Mouse (Mus musculus) neural tube, embryonic 10.5 days (tissue): Measurements from ENCODE around the gene Myh3.
"Not testable (repeated sequence)": the region's sequence is repeated elsewhere in the genome, so short reads cannot be mapped to it uniquely, and the experiment has no call there.

Experiments
- DNase-seq: peaks from one replicate; pipeline ENCODE4 v3.0.0-alpha.2; 2017; ENCODE audit warnings: low spot score; ENCODE audit errors: extremely low spot score

Myh3 gene

GRCm38 (mm10) chr11:67076781-67077180, 1.3 kb upstream of the Myh3 start:
- DNase-seq = no peak

DNA sequence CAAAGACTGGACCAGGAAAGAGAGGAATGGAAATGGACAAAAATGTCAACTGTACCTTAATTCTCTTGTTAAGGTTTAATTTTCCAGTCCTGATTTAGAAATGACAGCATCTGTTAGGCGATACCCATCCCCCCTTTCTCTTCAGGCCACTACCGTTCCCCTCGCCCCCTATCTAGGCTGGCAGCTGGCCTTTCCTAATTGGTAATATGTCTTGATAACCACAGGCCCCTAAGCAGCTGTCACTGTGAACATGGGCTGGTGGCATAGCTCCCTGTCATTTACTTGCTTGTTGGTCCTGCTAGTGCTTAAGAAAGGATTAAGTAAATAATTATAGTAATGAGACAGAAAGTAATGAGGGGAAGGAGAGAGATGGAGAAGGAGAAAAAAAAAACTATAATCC, 665 bp upstream of the Myh3 start:
- no peak for DNase-seq

- no peak for DNase-seq
These were observed 788 bp downstream of the Myh3 start for GRCm38 (mm10) chr11:67078888-67079287.

- DNase-seq = no peak
These were observed 1.6 kb downstream of the Myh3 start for GRCm38 (mm10) chr11:67079740-67080139.

DNA sequence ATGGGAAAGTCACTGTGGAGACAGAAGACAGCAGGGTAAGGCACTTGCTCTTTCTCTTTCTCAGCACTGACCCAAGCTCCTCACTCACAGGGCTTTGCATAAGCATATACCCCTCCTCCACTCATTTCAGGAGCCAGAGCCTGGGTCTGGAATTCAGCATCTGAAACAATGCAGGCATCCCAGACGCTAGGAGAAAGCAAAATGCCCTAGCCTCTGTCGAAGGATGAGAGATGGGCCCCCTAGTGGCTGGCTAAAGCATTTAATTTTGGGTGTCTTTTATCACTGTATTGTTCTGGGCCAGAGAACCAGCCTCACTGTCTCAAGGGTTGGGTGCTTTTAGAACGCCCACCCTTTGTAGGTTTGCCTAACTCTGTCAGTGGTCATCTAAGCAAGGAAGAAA, 2.1 kb downstream of the Myh3 start:
- DNase-seq = peak; percentile 65

- DNase-seq = peak; percentile 77
These were observed 3.1 kb downstream of the Myh3 start for GRCm38 (mm10) chr11:67081125-67081649.

DNA sequence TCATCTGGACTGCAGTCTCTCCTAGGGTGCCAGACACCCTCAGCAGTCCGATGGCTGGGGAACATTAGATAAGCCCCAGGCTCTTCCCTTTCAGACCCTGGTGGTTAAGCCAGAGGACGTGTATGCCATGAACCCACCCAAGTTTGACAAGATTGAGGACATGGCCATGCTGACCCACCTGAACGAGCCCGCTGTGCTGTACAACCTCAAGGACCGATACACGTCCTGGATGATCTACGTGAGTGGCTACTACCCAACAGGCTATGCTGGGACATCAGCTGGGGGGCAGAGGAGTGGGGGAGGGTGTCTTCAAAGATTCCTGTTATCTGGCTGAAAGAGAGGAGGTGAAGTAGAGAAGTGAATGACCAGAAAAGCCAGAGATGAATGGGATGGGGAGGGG, 4.1 kb downstream of the Myh3 start:
- no peak for DNase-seq

DNA sequence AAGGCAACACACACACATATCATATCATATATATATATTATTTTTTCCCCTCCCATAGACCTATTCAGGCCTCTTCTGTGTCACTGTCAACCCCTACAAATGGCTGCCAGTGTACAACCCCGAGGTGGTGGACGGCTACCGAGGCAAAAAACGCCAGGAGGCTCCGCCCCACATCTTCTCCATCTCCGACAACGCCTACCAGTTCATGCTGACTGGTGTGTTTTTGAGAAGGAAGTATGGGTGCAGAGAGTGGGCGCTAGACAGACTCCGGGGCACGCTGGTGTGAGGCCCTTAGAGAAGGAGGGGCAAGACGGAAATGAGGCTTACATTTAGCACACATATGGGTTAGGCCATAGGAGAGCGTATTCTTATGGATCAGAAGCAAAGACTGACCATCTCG, 4.7 kb downstream of the Myh3 start:
- no peak for DNase-seq

DNA sequence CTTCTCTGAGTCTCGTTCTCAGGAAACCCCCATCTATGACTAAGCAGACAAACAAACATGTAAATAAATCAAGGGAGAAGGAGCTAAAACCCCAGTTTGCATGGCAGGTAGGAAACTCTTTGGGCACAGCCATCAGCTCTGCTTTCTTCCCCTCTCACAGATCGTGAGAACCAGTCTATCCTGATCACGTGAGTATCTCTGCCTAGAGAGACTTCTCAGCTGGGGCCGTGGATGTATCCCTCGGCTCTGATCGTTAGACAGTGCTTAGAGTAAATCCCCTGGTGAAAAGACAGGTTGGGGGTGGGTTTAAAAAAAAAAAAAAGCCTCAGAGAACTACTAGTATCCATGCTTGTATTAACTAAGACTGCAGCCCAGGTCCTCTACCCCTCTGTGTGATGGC, 5.1 kb downstream of the Myh3 start:
- no peak for DNase-seq

DNA sequence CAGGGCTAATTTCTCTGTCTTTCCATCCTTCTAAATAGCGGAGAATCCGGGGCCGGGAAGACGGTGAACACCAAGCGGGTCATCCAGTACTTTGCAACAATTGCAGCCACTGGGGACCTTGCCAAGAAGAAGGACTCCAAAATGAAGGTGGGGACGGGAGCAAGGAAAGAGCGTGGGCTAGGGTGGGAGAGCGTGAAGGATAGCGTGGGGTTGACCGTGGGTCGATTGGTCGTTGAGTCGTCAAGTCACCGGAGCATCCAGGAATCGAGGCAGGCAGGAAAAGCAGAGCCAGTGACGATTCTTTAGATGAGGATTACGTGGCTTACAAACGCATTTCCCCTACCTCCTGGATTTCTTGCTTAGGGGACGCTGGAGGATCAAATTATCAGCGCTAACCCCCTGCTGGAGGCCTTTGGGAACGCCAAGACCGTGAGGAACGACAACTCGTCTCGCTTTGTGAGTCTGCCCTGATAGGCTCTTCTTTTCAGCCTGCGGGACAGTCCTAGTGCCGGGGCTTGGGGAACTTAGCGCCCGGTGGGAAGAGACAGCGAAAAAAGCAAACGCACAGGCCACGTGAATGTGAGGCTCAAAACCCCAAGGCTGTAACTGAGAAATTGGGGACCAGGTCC, 5.7 kb downstream of the Myh3 start:
- DNase-seq = no peak

GRCm38 (mm10) chr11:67085489-67085888, 7.4 kb downstream of the Myh3 start:
- DNase-seq = peak; percentile 68

GRCm38 (mm10) chr11:67086467-67087164, 8.5 kb downstream of the Myh3 start:
- DNase-seq = no peak

GRCm38 (mm10) chr11:67087225-67087624, 9.1 kb downstream of the Myh3 start:
- no peak for DNase-seq

DNA sequence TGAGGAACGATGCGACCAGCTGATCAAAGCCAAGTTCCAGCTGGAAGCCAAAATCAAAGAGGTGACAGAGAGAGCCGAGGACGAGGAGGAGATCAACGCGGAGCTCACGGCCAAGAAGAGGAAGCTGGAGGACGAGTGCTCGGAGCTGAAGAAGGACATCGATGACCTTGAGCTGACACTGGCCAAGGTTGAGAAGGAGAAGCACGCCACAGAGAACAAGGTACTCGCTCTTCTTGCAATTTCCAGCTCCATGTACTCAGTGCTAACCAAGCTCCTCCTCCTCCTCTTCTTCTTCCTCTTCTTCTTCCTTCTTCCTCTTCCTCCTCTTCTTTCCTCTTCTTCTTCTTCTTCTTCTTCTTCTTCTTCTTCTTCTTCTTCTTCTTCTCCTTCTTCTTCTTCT, 14.3 kb downstream of the Myh3 start:
- DNase-seq = not testable (repeated sequence)

- DNase-seq = no peak
These were observed 15.1 kb downstream of the Myh3 start for GRCm38 (mm10) chr11:67093201-67093600.

DNA sequence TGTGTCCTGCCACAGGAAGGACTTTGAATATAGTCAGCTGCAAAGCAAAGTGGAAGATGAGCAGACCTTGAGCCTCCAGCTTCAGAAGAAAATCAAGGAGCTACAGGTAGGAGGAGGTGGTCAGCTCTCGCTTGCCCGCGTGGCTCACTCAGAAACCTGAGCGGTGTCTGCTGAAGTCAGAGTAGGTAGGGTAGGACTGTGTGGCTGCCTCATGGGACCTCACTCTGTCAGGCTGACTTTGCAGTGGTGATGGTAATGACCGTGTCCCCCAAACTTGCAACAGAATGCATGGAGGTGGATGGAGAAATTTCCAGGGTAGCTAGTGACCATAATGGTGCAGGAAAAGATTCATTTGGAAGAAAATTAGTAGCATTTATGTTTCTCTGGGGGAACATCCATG, 15.6 kb downstream of the Myh3 start:
- DNase-seq = no peak

DNA sequence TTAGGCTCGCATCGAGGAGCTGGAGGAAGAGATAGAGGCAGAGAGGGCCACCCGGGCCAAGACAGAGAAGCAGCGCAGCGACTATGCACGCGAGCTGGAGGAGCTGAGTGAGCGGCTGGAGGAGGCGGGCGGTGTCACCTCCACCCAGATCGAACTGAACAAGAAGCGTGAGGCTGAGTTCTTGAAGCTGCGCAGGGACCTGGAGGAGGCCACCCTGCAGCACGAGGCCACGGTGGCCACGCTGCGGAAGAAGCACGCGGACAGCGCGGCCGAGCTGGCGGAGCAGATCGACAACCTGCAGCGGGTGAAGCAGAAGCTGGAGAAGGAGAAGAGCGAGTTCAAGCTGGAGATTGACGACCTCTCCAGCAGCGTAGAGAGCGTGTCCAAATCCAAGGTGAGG, 16.4 kb downstream of the Myh3 start:
- DNase-seq = no peak

- no peak for DNase-seq
These were observed 19.6 kb downstream of the Myh3 start for GRCm38 (mm10) chr11:67097709-67098108.

GRCm38 (mm10) chr11:67098427-67098826, 20.3 kb downstream of the Myh3 start:
- DNase-seq = no peak

GRCm38 (mm10) chr11:67099241-67099640, 21.1 kb downstream of the Myh3 start:
- no peak for DNase-seq

DNA sequence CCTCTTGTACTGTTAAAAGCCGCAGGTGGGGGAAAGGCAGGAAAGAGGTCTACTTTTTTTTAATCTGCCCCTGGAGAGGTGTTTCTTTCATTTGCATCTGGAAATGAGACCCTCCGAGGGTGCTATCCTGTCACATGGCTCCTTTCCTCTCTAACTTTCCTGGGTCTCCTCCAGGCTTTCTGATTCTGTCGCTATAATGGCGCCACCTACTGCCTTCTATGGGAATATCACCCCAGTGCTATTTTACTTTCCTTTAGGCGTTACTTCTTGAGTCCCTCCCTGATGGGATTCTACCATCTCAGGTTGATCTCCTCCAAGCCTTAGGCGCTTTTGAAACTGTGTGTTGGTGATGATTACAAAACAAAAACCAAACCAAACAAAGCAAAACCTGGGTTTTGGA, 22.1 kb downstream of the Myh3 start:
- DNase-seq = peak; percentile 32

- peak; percentile 28 for DNase-seq
These were observed 23.6 kb downstream of the Myh3 start for GRCm38 (mm10) chr11:67101713-67102112.

GRCm38 (mm10) chr11:67103256-67103655, 25.2 kb downstream of the Myh3 start:
- no peak for DNase-seq
